Comparison of ENCODE assay signal across 15 mouse cellular contexts in the genomic region with DNA sequence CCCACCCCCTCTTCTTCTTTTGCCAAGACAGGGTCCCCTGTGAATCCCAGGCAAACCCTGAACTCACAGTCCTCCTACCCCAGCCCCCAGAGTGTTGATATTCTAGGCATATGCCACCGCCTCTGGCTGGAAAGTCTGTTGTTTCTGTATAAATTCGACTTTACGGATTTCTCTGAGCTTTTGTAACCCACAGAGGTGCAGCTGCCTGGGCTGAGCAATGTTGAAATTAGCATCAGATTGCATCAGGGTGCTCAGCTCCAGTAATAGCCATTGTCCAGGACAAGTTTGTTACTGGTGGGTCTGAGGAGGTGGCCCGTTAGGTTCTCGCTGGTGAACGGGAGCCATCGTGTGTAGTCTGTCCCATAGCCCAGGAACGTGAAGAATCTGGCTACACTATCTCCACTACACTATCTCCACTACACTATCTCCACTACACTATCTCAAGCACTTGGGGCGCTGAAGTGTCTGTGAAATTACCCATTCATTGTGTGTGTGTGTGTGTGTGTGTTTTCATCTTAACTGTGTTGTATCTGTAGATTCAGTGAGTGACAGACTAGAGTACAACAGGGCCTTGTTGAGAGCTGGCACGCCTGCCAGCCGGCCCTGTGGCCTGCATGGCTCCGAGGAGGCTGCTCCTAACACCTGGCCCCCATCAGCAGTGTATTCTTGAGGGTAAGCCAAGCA.
A peak's percentile ranks its signal among the peaks of the same experiment; 100 is the strongest.
DNase-seq lines count a peak whose midpoint lies in the region; ATAC-seq and TF ChIP-seq lines count a peak whose summit lies in the region.
"Had no signal": no experiment of that assay in that cellular context is flagged by ENCODE, and none has a peak within 500 bp of the region (broad histone marks: within the 10 kb centered on the region; RNA-seq: fewer than 3 reads in every experiment).

No protein-coding gene starts in this region.

- H3K9me3 ChIP-seq in limb, embryonic 12.5 days: peaks cover 6% of the 10 kb centered on the region; the same call in 1 of the 2 replicates
- H3K9me3 ChIP-seq in limb, embryonic 10.5 days (replicated peaks): no peaks in the 10 kb centered on the region
- H3K9me3 ChIP-seq in forebrain, embryonic 13.5 days (replicated peaks): no peaks in the 10 kb centered on the region
- 0 out of 2 replicates have a peak, but pooled peaks cover 6% of the 10 kb centered on the region for H3K9me3 ChIP-seq in limb, embryonic 13.5 days
- H3K9me3 ChIP-seq: embryonic facial prominence, embryonic 15.5 days had no signal

- TF ChIP-seq CTCF in brain, embryonic 14.5 days (IDR thresholded peaks at IDR 0.05; ENCODE audit: borderline replicate concordance, extremely low read depth, insufficient read depth, insufficient read length): no peak

- no peak for DNase-seq in limb, embryonic 10.5 days (ENCODE audit: low spot score)
- DNase-seq in brain, embryonic 14.5 days (ENCODE audit: low read depth): peak; percentile 66
- DNase-seq in left cerebral cortex, adult 9 months (ENCODE audit: low spot score in 2 of 2): no peak
- no peak for DNase-seq in spleen, adult 12 weeks (ENCODE audit: low spot score)
- DNase-seq: kidney, adult 11 months; kidney, postnatal 36 days; right cerebral cortex, postnatal 4 days; thymus, postnatal 4 days had no signal

- no peak overlapping the region for H3K4me3 ChIP-seq in limb, embryonic 12.5 days (replicated peaks)
- no peak overlapping the region for H3K4me3 ChIP-seq in limb, embryonic 10.5 days
- H3K4me3 ChIP-seq in forebrain, embryonic 13.5 days: no peak overlapping the region
- H3K4me3 ChIP-seq in limb, embryonic 13.5 days: no peak overlapping the region
- H3K4me3 ChIP-seq: embryonic facial prominence, embryonic 15.5 days; left cerebral cortex, adult 2 months had no signal

- H3K27me3 ChIP-seq in limb, embryonic 12.5 days: no peaks in the 10 kb centered on the region; the same call in 1 of the 2 replicates
- no peaks in the 10 kb centered on the region for H3K27me3 ChIP-seq in limb, embryonic 10.5 days (ENCODE audit: low read depth, poor library complexity, severe bottlenecking)
- no peaks in the 10 kb centered on the region for H3K27me3 ChIP-seq in forebrain, embryonic 13.5 days
- no peaks in the 10 kb centered on the region for H3K27me3 ChIP-seq in limb, embryonic 13.5 days
- H3K27me3 ChIP-seq: embryonic facial prominence, embryonic 15.5 days; Patski had no signal

- TF ChIP-seq POLR2A in brain, embryonic 14.5 days (IDR thresholded peaks at IDR 0.05; ENCODE audit: borderline replicate concordance, extremely low read depth, insufficient read depth, insufficient read length, poor library complexity, severe bottlenecking): no peak

- peaks cover 3% of the 10 kb centered on the region; the same call in 1 of the 2 replicates for H3K4me1 ChIP-seq in limb, embryonic 12.5 days (replicated peaks)
- peaks cover 3% of the 10 kb centered on the region; the same call in 1 of the 2 replicates for H3K4me1 ChIP-seq in limb, embryonic 10.5 days
- H3K4me1 ChIP-seq in forebrain, embryonic 13.5 days: peaks cover 22% of the 10 kb centered on the region
- H3K4me1 ChIP-seq in limb, embryonic 13.5 days: peaks cover 11% of the 10 kb centered on the region
- H3K4me1 ChIP-seq: embryonic facial prominence, embryonic 15.5 days had no signal

- H3K36me3 ChIP-seq in limb, embryonic 12.5 days: no peaks in the 10 kb centered on the region
- H3K36me3 ChIP-seq in limb, embryonic 10.5 days: no peaks in the 10 kb centered on the region
- H3K36me3 ChIP-seq in forebrain, embryonic 13.5 days (ENCODE audit: poor library complexity, severe bottlenecking): no peaks in the 10 kb centered on the region
- no peaks in the 10 kb centered on the region for H3K36me3 ChIP-seq in limb, embryonic 13.5 days
- H3K36me3 ChIP-seq: embryonic facial prominence, embryonic 15.5 days had no signal

- H3K9ac ChIP-seq in limb, embryonic 12.5 days (replicated peaks): no peak overlapping the region
- no peak overlapping the region for H3K9ac ChIP-seq in forebrain, embryonic 13.5 days
- H3K9ac ChIP-seq in limb, embryonic 13.5 days: no peak overlapping the region
- H3K9ac ChIP-seq: embryonic facial prominence, embryonic 15.5 days had no signal

- 0 out of 2 replicates have a peak overlapping the region, but pooled peaks have one; percentile 5 for H3K27ac ChIP-seq in limb, embryonic 12.5 days
- no peak overlapping the region for H3K27ac ChIP-seq in limb, embryonic 10.5 days
- peak overlapping the region; percentile 36; the same call in 1 of the 2 replicates for H3K27ac ChIP-seq in forebrain, embryonic 13.5 days
- H3K27ac ChIP-seq in limb, embryonic 13.5 days: no peak overlapping the region
- H3K27ac ChIP-seq: embryonic facial prominence, embryonic 15.5 days; left cerebral cortex, adult 2 months had no signal

- H3K4me2 ChIP-seq in limb, embryonic 12.5 days: no peak overlapping the region
- H3K4me2 ChIP-seq in forebrain, embryonic 13.5 days: no peak overlapping the region
- H3K4me2 ChIP-seq in limb, embryonic 13.5 days (replicated peaks): no peak overlapping the region
- H3K4me2 ChIP-seq: embryonic facial prominence, embryonic 15.5 days; liver, embryonic 11.5 days had no signal

- ATAC-seq in limb, embryonic 12.5 days (ENCODE audit: insufficient number of reproducible peaks, insufficient read depth, low FRiP score, low TSS enrichment, low read depth): no peak
- ATAC-seq in forebrain, embryonic 13.5 days: peak; percentile 66
- ATAC-seq in limb, embryonic 13.5 days (ENCODE audit: low FRiP score, low read depth): 0 out of 2 replicates have a peak, but pooled peaks have one; percentile 24
- ATAC-seq: Patski had no signal

- WGBS in limb, embryonic 12.5 days: 76% methylated on average over 12 of the region's 12 CpGs
- WGBS in limb, embryonic 10.5 days: 87% methylated on average over 12 of the region's 12 CpGs
- WGBS in forebrain, embryonic 13.5 days: 52% methylated on average over 12 of the region's 12 CpGs
- 64% methylated on average over 12 of the region's 12 CpGs for whole genome bisulfite sequencing in limb, embryonic 13.5 days

Comparison
In these comparisons a context has a peak if more than half of its experiments do, and no peak if none do; other contexts are left out.
1. H3K27ac ChIP-seq: peak in limb, embryonic 12.5 days (single experiment) and forebrain, embryonic 13.5 days (single experiment); none in limb, embryonic 10.5 days (single experiment) and limb, embryonic 13.5 days (single experiment).